Mouse (Mus musculus) central nervous system, embryonic 14 days (tissue): ENCODE data around the gene Ptprd. TPM values are rescaled to one million over a fixed set of nuclear protein-coding genes. Genes with fewer than 3 reads are reported as not detected.

ENCODE experiments used
- polyA plus RNA-seq: library from polyadenylated mRNA; depleted of rRNA; stranded (reverse); fragments of >200 nt; gene quantifications from 2 replicates; pipeline ENCODE4 v1.2.3, GENCODE M21; 2012; rRNA removed

Gene Ptprd
- 99.6 and 105 TPM in 2 replicates for polyA plus RNA-seq

DNA sequence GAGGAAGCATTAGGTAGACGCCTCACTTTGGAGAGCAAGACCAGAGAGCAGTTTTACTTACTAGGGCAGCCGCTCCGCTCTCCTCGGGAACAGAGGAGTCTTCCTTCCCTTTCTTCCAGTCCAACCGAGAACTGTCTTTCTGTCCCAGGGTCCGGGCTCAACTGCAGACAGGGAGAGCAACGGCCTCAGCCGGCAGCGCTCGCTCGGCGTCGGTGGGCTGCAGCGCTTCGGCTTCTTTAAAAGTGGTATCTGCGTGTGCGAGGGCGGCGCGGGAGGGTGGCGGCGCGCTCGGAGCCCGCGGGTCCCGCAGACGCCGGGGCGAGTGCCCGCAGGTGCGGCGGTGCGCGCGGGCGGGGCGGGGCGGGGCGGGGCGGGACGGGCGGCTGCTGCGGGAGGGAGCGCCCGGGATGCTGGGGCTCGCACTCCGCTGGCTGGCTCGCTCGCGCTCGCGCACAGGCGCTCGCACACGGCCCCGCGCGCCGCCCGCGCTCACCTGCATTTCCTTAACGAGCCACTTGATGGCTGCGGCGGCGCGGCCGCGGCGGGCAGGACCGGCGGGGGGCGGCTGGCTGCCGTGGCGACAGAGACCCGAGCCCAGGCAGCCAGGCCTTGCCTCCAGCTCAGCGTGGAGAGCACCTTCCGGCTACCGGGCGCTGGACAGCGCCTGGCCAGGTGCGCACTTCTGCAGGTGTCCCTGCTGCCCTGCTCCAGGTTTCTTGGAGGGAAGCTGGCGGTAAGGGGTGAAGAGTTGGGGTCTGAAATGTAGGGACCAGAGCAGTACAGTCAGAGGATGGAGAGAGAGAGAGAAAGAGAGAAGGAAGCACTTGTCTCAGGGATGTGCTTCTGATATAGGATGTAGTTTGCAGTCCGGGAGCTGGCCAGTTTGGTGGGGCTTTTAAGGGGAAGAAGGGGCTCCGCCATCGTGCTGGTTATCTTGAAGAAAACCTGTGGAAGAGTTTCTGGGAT is at the start of gene Ptprd:
Gene Ptprd, minus strand, starts transcription at position 433 of the 966 bp plus-strand sequence.

